Mouse (Mus musculus) myocyte (in vitro differentiated cells): ENCODE results near the gene Gm37240. TPM values are rescaled to one million over a fixed set of nuclear protein-coding genes. Genes with fewer than 3 reads are reported as not detected.

Source experiments
- H3K27me3 ChIP-seq: one replicate; pipeline ENCODE4 v1.6.1; 2011; ENCODE audit not compliant: control insufficient read depth, insufficient read depth, insufficient read length
- H3K36me3 ChIP-seq: one replicate; pipeline ENCODE4 v1.6.1; 2011; ENCODE audit not compliant: control insufficient read depth, insufficient read depth
- H3K4me2 ChIP-seq: one replicate; pipeline ENCODE4 v1.6.1; 2011; ENCODE audit warnings: low read depth, control low read depth
- H3K4me3 ChIP-seq: one replicate; pipeline ENCODE4 v1.5.1; 2011; ENCODE audit warnings: mild to moderate bottlenecking, control low read depth, moderate library complexity
- H3K79me2 ChIP-seq: one replicate; pipeline ENCODE4 v1.6.1; 2011; ENCODE audit not compliant: control insufficient read depth, insufficient read depth
- H3ac ChIP-seq: one replicate; pipeline ENCODE4 v1.6.1; 2011; ENCODE audit not compliant: control insufficient read depth, insufficient read length
- CEBPB ChIP-seq: IDR thresholded peaks from 2 replicates; pipeline ENCODE4 v1.6.1; 2011; ENCODE audit warnings: mild to moderate bottlenecking, moderate library complexity; ENCODE audit not compliant: poor library complexity, insufficient read depth, severe bottlenecking
- E2F4 ChIP-seq: IDR thresholded peaks from one replicate; pipeline ENCODE4 v1.6.1; 2011; ENCODE audit warnings: mild to moderate bottlenecking, control low read depth, moderate library complexity; ENCODE audit not compliant: insufficient read depth
- MAX ChIP-seq: IDR thresholded peaks from one replicate; pipeline ENCODE4 v1.6.1; 2011; ENCODE audit warnings: low read depth, mild to moderate bottlenecking, control low read depth
- MYOD1 ChIP-seq, 3 experiments: IDR thresholded peaks; one replicate each; pipeline ENCODE4 v1.6.1; 2011; ENCODE audit warnings: control low read depth in 2 of 3, low read depth in 2 of 3, mild to moderate bottlenecking in 2 of 3, moderate library complexity in 1 of 3; ENCODE audit not compliant: insufficient read length in 2 of 3, control insufficient read depth in 1 of 3
- MYOG ChIP-seq, 3 experiments: IDR thresholded peaks; one replicate each; pipeline ENCODE4 v1.6.1; 2011; ENCODE audit warnings: control low read depth in 2 of 3, low read depth in 2 of 3, mild to moderate bottlenecking in 2 of 3; ENCODE audit not compliant: insufficient read length in 2 of 3, control insufficient read depth in 1 of 3, insufficient read depth in 1 of 3
- POLR2A ChIP-seq: IDR thresholded peaks from one replicate; pipeline ENCODE4 v1.6.1; 2011; ENCODE audit warnings: low read depth, mild to moderate bottlenecking, control low read depth, moderate library complexity; ENCODE audit not compliant: insufficient read length
- POLR2AphosphoS2 ChIP-seq: IDR thresholded peaks from one replicate; pipeline ENCODE4 v1.6.1; 2011; ENCODE audit warnings: low read depth, control low read depth; ENCODE audit not compliant: insufficient read length
- REST ChIP-seq: IDR thresholded peaks from one replicate; pipeline ENCODE4 v1.6.1; 2011; ENCODE audit warnings: mild to moderate bottlenecking, control low read depth, moderate library complexity; ENCODE audit not compliant: insufficient read depth, insufficient read length
- SRF ChIP-seq: IDR thresholded peaks from one replicate; pipeline ENCODE4 v1.6.1; 2011; ENCODE audit warnings: low read depth; ENCODE audit not compliant: control insufficient read depth, insufficient read length
- TCF12 ChIP-seq: IDR thresholded peaks from one replicate; pipeline ENCODE4 v1.6.1; 2011; ENCODE audit warnings: mild to moderate bottlenecking, control low read depth; ENCODE audit not compliant: poor library complexity, insufficient read depth, severe bottlenecking
- TCF3 ChIP-seq: IDR thresholded peaks from one replicate; pipeline ENCODE4 v1.6.1; 2011; ENCODE audit warnings: low read depth, control low read depth; ENCODE audit not compliant: insufficient read length
- USF1 ChIP-seq: IDR thresholded peaks from one replicate; pipeline ENCODE4 v1.6.1; 2011; ENCODE audit warnings: low read depth, mild to moderate bottlenecking, control low read depth, moderate library complexity
- polyA plus RNA-seq: library from polyadenylated mRNA; unstranded; fragments of >200 nt; fragmentation: generic; extraction: Trizol; gene quantifications from one replicate; pipeline ENCODE4 v1.2.1, GENCODE M21; 2012; ENCODE audit warnings: missing spikeins

Gm37240 gene
- polyA plus RNA-seq, 1 experiment = 8.7 TPM

DNA sequence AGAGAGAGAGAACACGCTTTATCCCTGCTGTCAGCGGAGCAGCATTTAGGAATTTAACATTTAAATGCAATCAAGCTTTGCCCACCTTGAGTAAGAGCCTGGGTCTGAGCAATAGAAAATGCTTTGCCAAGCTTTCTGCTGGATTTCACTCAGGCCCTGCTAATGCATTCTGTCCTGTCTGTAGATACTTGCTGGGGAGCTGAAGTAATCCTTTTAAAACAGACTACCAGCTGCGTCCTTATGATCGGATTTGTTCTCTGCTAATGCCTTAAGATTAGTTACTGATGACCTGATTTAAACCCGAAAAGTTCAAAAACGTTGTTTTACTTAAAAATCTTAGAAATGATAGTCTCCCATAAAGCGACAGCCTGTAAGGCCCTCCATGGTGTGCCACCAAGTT, 206.2 kb downstream of the Gm37240 start:
- TF ChIP-seq TCF12 (no peak), CEBPB (no peak), SRF (no peak), POLR2AphosphoS2 (no peak), TCF3 (no peak), REST (no peak), MYOD1 (IDR thresholded peaks at IDR 0.05; ENCODE audit: control insufficient read depth in 1 of 3, insufficient read length in 2 of 3, low read depth in 2 of 3) (no peak), MAX (no peak), E2F4 (no peak), MYOG (IDR thresholded peaks at IDR 0.05; ENCODE audit: control insufficient read depth in 1 of 3, insufficient read depth in 1 of 3, insufficient read length in 2 of 3, low read depth in 2 of 3) (no peak), USF1 (no peak), POLR2A (no peak)
- H3K79me2 ChIP-seq = no peaks in the 10 kb centered on the region
- H3K4me2 ChIP-seq = no peak overlapping the region
- no peaks in the 10 kb centered on the region for H3K27me3 ChIP-seq
- no peaks in the 10 kb centered on the region for H3K36me3 ChIP-seq
- H3ac ChIP-seq = no peak overlapping the region
- H3K4me3 ChIP-seq = no peak overlapping the region

GRCm38 (mm10) chr3:85679960-85680359, 207.4 kb downstream of the Gm37240 start:
- Histone ChIP-seq H3K27me3 (no peaks in the 10 kb centered on the region), H3ac (no peak overlapping the region), H3K36me3 (peaks cover 7% of the 10 kb centered on the region), H3K79me2 (no peaks in the 10 kb centered on the region), H3K4me3 (no peak overlapping the region), H3K4me2 (no peak overlapping the region)
- no peak for TF ChIP-seq SRF
- TF ChIP-seq MAX = no peak
- TF ChIP-seq POLR2A = no peak
- TF ChIP-seq MYOG (IDR thresholded peaks at IDR 0.05; ENCODE audit: control insufficient read depth in 1 of 3, insufficient read depth in 1 of 3, insufficient read length in 2 of 3, low read depth in 2 of 3) = no peak
- no peak for TF ChIP-seq TCF3
- no peak for TF ChIP-seq CEBPB
- TF ChIP-seq TCF12 = no peak
- no peak for TF ChIP-seq MYOD1 (IDR thresholded peaks at IDR 0.05; ENCODE audit: control insufficient read depth in 1 of 3, insufficient read length in 2 of 3, low read depth in 2 of 3)
- no peak for TF ChIP-seq E2F4
- TF ChIP-seq REST = no peak
- TF ChIP-seq POLR2AphosphoS2 = no peak
- TF ChIP-seq USF1 = no peak

DNA sequence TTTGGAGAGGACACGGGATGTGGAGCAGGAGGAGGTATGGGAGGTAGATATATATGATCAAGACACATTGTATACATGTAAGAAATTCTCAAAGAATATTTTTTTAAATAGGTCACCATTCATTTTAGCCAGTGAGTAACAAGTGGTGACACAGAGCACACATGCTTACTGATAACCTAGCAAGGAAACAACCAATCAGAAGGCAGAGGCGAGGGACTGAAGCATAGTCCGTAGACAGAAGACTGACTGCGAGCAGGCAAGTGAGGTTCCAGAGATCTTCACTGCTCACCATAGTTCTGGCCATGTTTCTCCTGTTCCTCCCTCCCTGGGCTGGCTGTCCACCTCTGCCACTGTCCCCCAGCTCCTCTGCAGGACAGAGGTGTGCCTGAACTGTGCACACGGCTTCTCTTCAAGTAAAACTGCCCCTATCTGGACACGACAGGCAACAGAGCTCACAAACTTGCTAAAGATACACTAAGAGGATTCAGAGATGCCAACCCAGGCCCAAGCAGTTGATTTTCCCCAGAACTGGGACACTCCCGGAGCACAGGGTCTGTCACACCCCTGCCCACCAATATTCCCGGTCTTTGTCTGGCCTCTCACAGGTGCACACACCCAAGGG, 207.9 kb downstream of the Gm37240 start:
- H3K79me2 ChIP-seq = no peaks in the 10 kb centered on the region
- H3K4me3 ChIP-seq = no peak overlapping the region
- no peak overlapping the region for H3K4me2 ChIP-seq
- no peak for TF ChIP-seq MAX
- no peak for TF ChIP-seq E2F4
- no peak for TF ChIP-seq POLR2AphosphoS2
- no peak for TF ChIP-seq TCF3
- no peak for TF ChIP-seq TCF12
- no peak for TF ChIP-seq CEBPB
- TF ChIP-seq SRF = no peak
- no peak for TF ChIP-seq USF1
- no peak for TF ChIP-seq MYOD1 (IDR thresholded peaks at IDR 0.05; ENCODE audit: control insufficient read depth in 1 of 3, insufficient read length in 2 of 3, low read depth in 2 of 3)
- no peak for TF ChIP-seq POLR2A
- TF ChIP-seq REST = no peak
- TF ChIP-seq MYOG (IDR thresholded peaks at IDR 0.05; ENCODE audit: control insufficient read depth in 1 of 3, insufficient read depth in 1 of 3, insufficient read length in 2 of 3, low read depth in 2 of 3) = no peak
- no peak overlapping the region for H3ac ChIP-seq
- H3K36me3 ChIP-seq = peaks cover 7% of the 10 kb centered on the region
- no peaks in the 10 kb centered on the region for H3K27me3 ChIP-seq

GRCm38 (mm10) chr3:85677952-85678351, 209.4 kb downstream of the Gm37240 start:
- H3K36me3 ChIP-seq = peaks cover 7% of the 10 kb centered on the region
- H3K79me2 ChIP-seq = no peaks in the 10 kb centered on the region
- no peak overlapping the region for H3K4me2 ChIP-seq
- TF ChIP-seq REST = no peak
- no peak overlapping the region for H3ac ChIP-seq
- no peak overlapping the region for H3K4me3 ChIP-seq
- H3K27me3 ChIP-seq = no peaks in the 10 kb centered on the region

GRCm38 (mm10) chr3:85677133-85677532, 210.2 kb downstream of the Gm37240 start:
- no peaks in the 10 kb centered on the region for H3K27me3 ChIP-seq
- H3ac ChIP-seq = no peak overlapping the region
- H3K79me2 ChIP-seq = no peaks in the 10 kb centered on the region
- H3K36me3 ChIP-seq = peaks cover 7% of the 10 kb centered on the region
- no peak overlapping the region for H3K4me3 ChIP-seq
- H3K4me2 ChIP-seq = no peak overlapping the region
- TF ChIP-seq POLR2A = no peak
